9 mouse cellular contexts compared by ENCODE assay signal in the genomic region with DNA sequence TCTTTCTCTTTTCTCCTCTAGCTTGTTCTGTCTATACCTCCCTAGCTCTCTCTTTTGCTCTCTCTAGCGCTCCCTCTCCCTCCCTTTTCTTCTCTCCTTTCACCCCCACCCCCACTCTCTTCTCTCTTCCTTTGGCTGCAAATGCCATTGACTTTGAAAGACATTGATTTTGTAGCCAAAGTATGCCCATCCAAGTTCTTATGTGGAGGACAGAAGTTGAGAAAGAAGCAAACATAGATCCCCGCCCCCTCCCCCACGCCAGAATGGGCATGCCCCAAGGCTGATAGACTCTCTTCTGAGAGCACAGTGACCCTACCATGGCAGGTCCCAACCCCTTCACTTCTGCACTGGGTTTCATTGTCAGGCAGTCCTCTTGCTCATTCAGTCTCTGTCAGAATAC. TPM values are rescaled to one million over a fixed set of nuclear protein-coding genes. Genes with fewer than 3 reads are reported as not detected.
DNase-seq lines count a peak whose midpoint lies in the region; ATAC-seq and TF ChIP-seq lines count a peak whose summit lies in the region.
"Had no signal": no experiment of that assay in that cellular context is flagged by ENCODE, and none has a peak within 500 bp of the region (broad histone marks: within the 10 kb centered on the region; RNA-seq: fewer than 3 reads in every experiment).

No protein-coding gene starts in this region.

- no peak for ATAC-seq in forebrain, embryonic 13.5 days

- H3K36me3 ChIP-seq in forebrain, embryonic 13.5 days (ENCODE audit: poor library complexity, severe bottlenecking): no peaks in the 10 kb centered on the region
- no peaks in the 10 kb centered on the region for H3K36me3 ChIP-seq in midbrain, embryonic 10.5 days
- H3K36me3 ChIP-seq: heart, embryonic 10.5 days had no signal

- no peak for TF ChIP-seq CTCF in brain, embryonic 14.5 days (IDR thresholded peaks at IDR 0.05; ENCODE audit: borderline replicate concordance, extremely low read depth, insufficient read depth, insufficient read length)

- WGBS in forebrain, embryonic 13.5 days: 20% methylated on average over 3 of the region's 3 CpGs
- WGBS in midbrain, embryonic 10.5 days: 14% methylated on average over 3 of the region's 3 CpGs

- DNase-seq in ZHBTc4 (ENCODE audit: low read depth, low spot score): peak; percentile 3
- peak; percentile 9 for DNase-seq in brain, embryonic 14.5 days (ENCODE audit: low read depth)
- DNase-seq in midbrain, embryonic 10.5 days (ENCODE audit: low spot score): no peak
- DNase-seq in adrenal gland, postnatal 14 days: no peak
- no peak for DNase-seq in urinary bladder, adult 18-20 months (ENCODE audit: low spot score in 2 of 2)
- DNase-seq in layer of hippocampus, adult 18-20 months (ENCODE audit: low spot score in 2 of 2): no peak
- DNase-seq: thymus, postnatal 14 days had no signal

- no peaks in the 10 kb centered on the region for H3K9me3 ChIP-seq in forebrain, embryonic 13.5 days (replicated peaks)
- no peaks in the 10 kb centered on the region for H3K9me3 ChIP-seq in midbrain, embryonic 10.5 days (replicated peaks)
- H3K9me3 ChIP-seq: heart, embryonic 10.5 days had no signal

- H3K27me3 ChIP-seq in forebrain, embryonic 13.5 days: peaks cover 11% of the 10 kb centered on the region; the same call in 1 of the 2 replicates
- peaks cover 62% of the 10 kb centered on the region for H3K27me3 ChIP-seq in midbrain, embryonic 10.5 days (ENCODE audit: low read depth, poor library complexity, severe bottlenecking)

- H3K27ac ChIP-seq in forebrain, embryonic 13.5 days: no peak overlapping the region
- H3K27ac ChIP-seq in midbrain, embryonic 10.5 days (replicated peaks): no peak overlapping the region
- H3K27ac ChIP-seq: heart, embryonic 10.5 days had no signal

- H3K4me3 ChIP-seq in forebrain, embryonic 13.5 days: peak overlapping the region; percentile 70
- H3K4me3 ChIP-seq in midbrain, embryonic 10.5 days: peak overlapping the region; percentile 61

- H3K4me1 ChIP-seq in forebrain, embryonic 13.5 days: peaks cover 22% of the 10 kb centered on the region
- H3K4me1 ChIP-seq in midbrain, embryonic 10.5 days: peaks cover 31% of the 10 kb centered on the region

- peak overlapping the region; percentile 3; the same call in 1 of the 2 replicates for H3K9ac ChIP-seq in forebrain, embryonic 13.5 days

- TF ChIP-seq POLR2A in brain, embryonic 14.5 days (IDR thresholded peaks at IDR 0.05; ENCODE audit: borderline replicate concordance, extremely low read depth, insufficient read depth, insufficient read length, poor library complexity, severe bottlenecking): no peak

- peak overlapping the region; percentile 94 for H3K4me2 ChIP-seq in forebrain, embryonic 13.5 days

RNA-seq across cellular contexts. Expression of gene Tmeff2, which starts 28.3 kb away (rescaled TPM):
- 28.5 and 35.3 TPM in 2 replicates for polyA plus RNA-seq in brain, embryonic 14.5 days (2012; rRNA removed)
- polyA plus RNA-seq in forebrain, embryonic 13.5 days (2015; fragmentation: Nextera tagmentation; extraction: Ambion mirVana): 14.3 and 19.9 TPM in 2 replicates
- polyA plus RNA-seq in midbrain, embryonic 10.5 days (2016; fragmentation: Nextera tagmentation; extraction: Ambion mirVana): 4.1 and 5.3 TPM in 2 replicates
- total RNA-seq in adrenal gland, postnatal 14 days (2021): 6.2 and 6.7 TPM in 2 replicates
- 10 to 100 TPM; 53.1 to 57.3 TPM for total RNA-seq in layer of hippocampus, adult 18-20 months (2021)

Comparison
In these comparisons a context has a peak if more than half of its experiments do, and no peak if none do; other contexts are left out.
1. DNase-seq: peak in ZHBTc4 (single experiment) and brain, embryonic 14.5 days (single experiment); none in midbrain, embryonic 10.5 days (single experiment), adrenal gland, postnatal 14 days (single experiment), urinary bladder, adult 18-20 months (0 of 2) and layer of hippocampus, adult 18-20 months (0 of 2).